Mouse (Mus musculus): ENCODE measurements at regions not wholly inside any gene's neighbourhood (a gene's known extent, or its start where the extent isn't known, plus 50 kb on each side); places are given as distances from the start of the nearest gene placed in this dataset.

GRCm38 (mm10) chr13:6341102-6341737 is 206.7 kb upstream of the Pitrm1 start:
- intact Hi-C loops (cut with DNase I) = no loop called here
- DNase-seq = peak in 1 of 2 experiments; percentile 3

- intact Hi-C loops (cut with DNase I) = no loop called here
- no peak for DNase-seq
Measured at GRCm38 (mm10) chr13:6365169-6365568, 182.8 kb upstream of the Pitrm1 start.

DNA sequence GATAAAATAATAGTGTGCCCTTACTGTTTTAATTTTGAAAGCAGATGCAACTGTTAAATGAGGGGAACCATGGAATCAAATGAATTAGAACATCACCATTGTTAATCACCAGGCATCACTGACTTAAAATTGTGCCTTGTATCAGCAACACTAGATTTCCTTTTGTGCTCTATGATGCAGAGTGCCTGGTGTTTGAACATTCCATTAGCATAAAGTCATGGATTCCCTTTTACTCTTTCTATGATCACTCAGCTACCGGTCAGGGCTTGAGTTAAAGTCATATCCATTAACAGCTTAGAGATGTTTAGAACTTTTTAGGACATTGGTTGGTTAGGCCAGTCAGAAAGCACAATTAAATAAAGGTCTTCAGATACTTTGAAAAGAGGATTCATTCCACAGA is 180.3 kb upstream of the Pitrm1 start:
- intact Hi-C loops (cut with DNase I) = no loop called here
- DNase-seq = no peak

- intact Hi-C loops (cut with DNase I) = no loop called here
- DNase-seq = no peak
Measured at GRCm38 (mm10) chr13:6374570-6375173, 173.3 kb upstream of the Pitrm1 start.

DNA sequence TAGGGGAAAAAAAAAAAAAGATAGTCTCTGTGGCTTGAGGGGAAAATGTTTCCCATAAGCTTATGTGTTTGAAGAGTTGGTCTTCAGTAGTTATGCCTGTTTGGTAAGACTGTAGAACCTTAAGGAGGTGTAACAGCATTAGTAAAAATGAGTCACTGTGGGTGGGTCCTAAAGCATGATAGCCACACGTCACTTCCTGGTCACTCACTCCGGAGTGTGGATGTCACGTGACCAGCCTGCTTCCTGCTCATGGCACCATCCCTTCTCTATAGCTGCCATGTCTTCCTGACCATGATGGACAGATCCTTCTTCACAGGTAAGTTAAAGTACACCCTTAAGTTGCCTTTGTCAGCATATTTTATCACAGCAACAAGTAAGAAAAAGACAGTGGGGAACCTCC is 170.0 kb upstream of the Pitrm1 start:
- DNase-seq = no peak
- intact Hi-C loops (cut with DNase I) = no loop called here

GRCm38 (mm10) chr13:6395562-6396223 is 152.3 kb upstream of the Pitrm1 start:
- DNase-seq = no peak
- intact Hi-C loops (cut with DNase I) = no loop called here

DNA sequence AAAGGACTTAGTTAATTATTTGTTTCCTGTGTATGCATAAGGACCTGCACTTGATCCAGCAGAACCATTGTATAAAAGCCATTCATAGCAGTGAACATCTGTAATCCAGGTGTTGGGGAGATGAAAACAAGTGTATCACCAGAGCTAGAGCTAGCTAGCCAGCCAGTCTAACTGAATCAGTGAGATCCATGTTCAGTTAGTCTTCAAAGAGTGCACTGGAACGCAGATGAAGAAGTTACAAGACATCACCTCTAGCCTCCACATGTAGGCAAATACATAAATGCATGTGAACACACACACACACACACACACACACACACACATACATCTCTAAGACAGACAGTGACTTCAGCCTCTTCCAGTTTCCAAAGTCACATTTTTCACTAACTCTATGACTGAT is 150.3 kb upstream of the Pitrm1 start:
- intact Hi-C loops (cut with DNase I) = no loop called here
- DNase-seq = no peak

DNA sequence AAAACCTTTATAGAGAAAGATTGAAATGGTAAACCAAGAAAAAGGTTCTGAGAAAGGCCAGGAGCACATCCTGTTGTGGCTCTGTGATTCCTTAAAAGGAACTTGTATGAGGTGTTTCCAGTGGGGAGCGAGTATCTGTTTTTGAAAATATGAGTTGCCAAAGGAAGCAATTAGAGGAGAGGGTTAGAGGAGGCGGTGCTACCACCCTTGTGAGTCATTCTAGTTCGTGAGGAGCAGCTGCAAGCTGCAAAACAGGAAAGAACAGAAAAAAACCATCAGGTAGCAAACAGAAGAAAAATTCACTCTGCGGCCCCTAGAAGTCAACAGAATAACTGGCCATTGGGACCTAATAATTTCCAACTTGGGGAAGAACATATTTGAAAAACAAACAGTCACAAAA is 116.1 kb upstream of the Pitrm1 start:
- DNase-seq = no peak
- intact Hi-C loops (cut with DNase I) = no loop called here

- intact Hi-C loops (cut with DNase I) = no loop called here
- DNase-seq = no peak
Measured at GRCm38 (mm10) chr13:6446976-6447375, 101.0 kb upstream of the Pitrm1 start.

DNA sequence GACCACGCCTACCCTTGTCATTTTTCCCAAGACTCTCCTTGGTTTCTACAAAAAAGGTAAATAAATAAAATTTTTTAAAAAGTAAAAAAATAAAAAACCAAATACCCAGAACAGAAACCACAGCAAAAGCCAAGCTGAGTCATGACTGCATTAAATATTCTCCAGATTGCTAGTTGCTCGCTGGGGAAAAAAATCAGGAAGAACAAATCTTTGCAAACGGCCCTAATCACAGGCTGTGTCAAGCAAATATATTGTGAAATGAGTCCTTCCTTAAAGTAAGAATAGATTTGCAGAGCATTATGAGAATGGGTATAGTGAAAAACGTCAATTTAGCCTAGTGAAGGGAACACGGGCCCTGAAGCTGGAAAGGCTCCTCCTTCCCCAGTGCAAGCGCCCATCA is 86.6 kb upstream of the Pitrm1 start:
- intact Hi-C loops (cut with DNase I) = no loop called here
- no peak for DNase-seq

DNA sequence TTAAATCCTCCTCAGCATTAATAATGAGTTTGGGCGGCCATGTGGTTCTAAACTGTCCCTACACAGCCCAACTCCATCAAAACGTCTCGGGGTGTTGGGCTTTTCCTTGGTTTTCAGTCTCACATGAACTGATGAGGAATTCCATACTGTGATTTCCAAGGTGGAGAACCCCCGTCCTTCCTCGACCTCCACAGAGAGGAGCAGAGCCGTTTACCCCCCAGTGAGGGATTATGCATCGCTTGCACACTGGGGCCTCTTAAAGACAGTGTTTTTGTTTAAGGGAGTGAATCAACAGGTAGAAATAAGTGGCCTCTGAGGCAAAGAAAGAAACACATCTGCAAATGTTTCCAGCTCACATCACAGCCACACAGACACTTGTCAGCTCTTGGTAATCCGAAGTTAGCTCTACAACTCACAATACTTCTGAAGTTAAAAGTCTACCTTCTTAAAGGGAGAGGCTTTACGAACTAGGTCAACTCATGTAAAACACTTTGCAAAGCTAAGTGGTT is 82.0 kb upstream of the Pitrm1 start:
- intact Hi-C loops (cut with DNase I) = no loop called here
- no peak for DNase-seq

DNA sequence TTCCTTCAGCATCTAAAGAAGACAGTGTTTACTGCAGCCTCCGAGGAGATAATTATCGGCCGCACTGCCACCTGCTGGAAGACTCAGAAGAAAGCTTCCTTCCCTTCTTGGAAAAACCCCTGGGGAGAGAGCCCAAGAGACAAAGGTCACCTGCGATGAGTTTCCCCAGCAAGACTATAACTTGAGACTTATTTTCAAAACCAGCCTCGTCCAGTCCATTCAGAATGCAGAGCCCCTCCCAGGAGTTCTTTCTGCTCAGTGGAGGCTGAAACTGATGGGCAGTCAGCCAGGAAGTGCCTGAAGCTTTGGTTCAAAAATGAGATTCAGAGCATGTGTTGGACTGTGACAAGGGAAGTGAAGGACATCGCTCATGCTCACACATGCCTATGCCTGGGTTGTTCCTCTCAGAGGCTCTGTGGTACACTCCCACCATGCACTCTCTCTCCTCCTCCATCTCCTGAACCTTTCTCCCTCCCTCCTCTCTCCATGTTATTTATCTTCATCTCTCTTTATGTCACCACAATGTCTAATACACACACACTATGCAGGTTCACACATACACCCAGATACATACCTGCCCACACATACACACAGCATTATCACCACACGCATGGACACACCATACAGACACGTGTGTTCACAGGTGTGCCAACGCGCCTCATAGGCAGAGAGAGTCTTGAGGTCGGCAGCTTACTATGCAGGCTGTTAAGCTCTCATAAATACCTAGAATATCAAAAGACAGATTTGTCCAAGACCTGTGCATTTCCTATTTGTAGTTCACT is 78.3 kb upstream of the Pitrm1 start:
- DNase-seq = peak; percentile 50 to 61
- intact Hi-C loops (cut with DNase I) = loop anchor here (2.0 to 10.0 kb wide), 5 partner anchors 607 to 1693 kb away; partner anchors contain the start of gene Klf6

GRCm38 (mm10) chr13:6470286-6471103 is 77.5 kb upstream of the Pitrm1 start:
- intact Hi-C loops (cut with DNase I) = loop anchor here (1.0 to 10.0 kb wide), 6 partner anchors 608 to 1804 kb away; partner anchors contain the start of gene Klf6
- DNase-seq = no peak

DNA sequence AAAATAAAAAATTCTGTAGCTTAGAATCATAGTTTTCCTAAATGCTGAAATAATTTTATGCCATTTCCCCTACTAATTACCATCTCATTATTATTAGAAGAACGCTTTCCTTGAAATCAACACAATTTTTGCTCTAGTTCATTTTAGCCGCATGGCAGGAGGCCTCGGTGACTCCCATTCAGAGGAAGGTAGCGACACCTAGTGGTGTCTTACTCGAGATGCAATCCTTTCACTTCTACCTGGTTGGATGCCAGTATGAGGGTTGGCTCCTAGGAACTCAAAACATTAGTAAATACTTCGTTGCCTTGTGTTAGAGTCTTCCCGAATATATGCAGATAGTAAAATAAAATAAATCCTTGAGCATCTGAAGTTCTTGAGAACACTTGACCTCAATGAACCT is 76.3 kb upstream of the Pitrm1 start:
- peak; percentile 67 to 71 for DNase-seq
- intact Hi-C loops (cut with DNase I) = loop anchor here (1.0 to 10.0 kb wide), 6 partner anchors 609 to 1805 kb away; partner anchors contain the start of gene Klf6

GRCm38 (mm10) chr13:6473401-6474190 is 74.4 kb upstream of the Pitrm1 start:
- intact Hi-C loops (cut with DNase I) = loop anchor here (5.0 to 10.0 kb wide), 4 partner anchors 611 to 1531 kb away; partner anchors contain the start of gene Klf6
- DNase-seq = peak in 1 of 2 experiments; percentile 9

GRCm38 (mm10) chr13:6479667-6480066 is 68.3 kb upstream of the Pitrm1 start:
- intact Hi-C loops (cut with DNase I) = loop anchor here (10.0 kb wide), 1 partner anchor 885 kb away; no protein-coding TSS in a partner anchor
- DNase-seq = no peak

GRCm38 (mm10) chr13:6484418-6484817 is 63.5 kb upstream of the Pitrm1 start:
- intact Hi-C loops (cut with DNase I) = loop anchor here (1.0 kb wide), 1 partner anchor 13 kb away; no protein-coding TSS in a partner anchor
- DNase-seq = no peak

DNA sequence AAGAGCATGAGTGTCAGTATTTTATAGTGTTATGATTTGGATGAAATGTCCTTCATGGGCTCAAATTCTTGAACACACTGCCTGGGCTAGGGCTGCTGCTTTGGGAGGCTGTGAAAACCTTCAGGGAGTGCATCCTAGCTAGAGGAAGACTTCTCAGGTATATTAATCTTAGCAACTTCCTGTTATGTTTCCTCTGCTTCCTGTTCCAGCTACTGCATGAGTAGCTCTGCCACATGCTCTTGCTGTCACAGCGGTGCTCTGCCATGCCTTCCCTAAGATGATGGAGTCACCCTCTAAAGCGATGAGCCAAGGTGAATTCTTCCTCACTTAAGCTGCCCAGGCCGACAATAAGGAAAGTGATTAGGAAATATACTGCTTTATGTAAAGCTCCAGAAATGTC is 60.1 kb upstream of the Pitrm1 start:
- intact Hi-C loops (cut with DNase I) = no loop called here
- no peak for DNase-seq
